Mouse (Mus musculus) heart, adult 9 months (tissue): ENCODE measurements around the gene Fndc3b.

Experiments
- DNase-seq, 2 experiments: peaks; one replicate each; pipeline ENCODE4 v3.0.0; 2022; ENCODE audit warnings: low spot score in 2 of 2

Gene Fndc3b

DNA sequence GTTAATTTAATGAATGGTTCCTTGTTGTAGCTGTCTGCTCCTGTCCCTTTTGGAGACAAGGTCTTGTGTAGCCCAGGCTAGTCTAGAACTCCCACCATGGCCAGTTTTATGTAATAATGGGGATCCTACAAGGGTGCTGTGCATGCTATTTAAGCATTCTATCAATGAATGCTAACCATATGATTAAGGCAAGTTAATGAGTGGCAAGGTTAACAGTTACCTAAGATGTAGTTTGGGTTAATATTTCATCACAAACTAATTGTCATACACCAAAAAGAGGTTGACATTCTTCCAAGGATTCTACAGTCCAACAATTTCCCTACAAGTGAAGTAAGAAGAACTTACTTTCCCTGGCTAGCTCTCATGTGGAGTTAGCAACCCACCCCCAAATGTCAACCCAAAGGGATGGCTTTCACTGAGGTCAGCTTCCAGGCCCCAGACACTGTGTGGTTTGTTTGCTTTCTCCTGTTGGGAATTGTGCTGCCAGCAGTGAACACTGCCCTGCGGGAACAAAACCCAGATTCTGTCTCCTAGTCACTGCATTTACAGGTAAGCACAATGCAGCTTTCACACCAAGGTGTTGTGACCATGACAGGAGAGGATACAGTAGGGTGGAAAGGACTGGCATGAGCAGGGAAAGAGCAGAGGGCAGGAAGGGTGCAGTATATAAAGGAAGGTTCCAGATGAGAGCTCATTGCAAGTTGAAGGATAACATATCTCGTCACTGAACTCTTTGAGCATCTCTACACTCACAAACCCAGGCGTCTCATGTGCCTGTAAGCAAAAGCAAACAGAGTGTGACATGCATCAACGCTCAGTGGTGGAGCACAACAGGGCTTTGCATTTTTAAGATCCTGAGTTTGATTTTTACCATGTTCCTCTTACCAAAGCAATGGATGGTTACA is 153.8 kb downstream of the Fndc3b start:
- no peak for DNase-seq

DNA sequence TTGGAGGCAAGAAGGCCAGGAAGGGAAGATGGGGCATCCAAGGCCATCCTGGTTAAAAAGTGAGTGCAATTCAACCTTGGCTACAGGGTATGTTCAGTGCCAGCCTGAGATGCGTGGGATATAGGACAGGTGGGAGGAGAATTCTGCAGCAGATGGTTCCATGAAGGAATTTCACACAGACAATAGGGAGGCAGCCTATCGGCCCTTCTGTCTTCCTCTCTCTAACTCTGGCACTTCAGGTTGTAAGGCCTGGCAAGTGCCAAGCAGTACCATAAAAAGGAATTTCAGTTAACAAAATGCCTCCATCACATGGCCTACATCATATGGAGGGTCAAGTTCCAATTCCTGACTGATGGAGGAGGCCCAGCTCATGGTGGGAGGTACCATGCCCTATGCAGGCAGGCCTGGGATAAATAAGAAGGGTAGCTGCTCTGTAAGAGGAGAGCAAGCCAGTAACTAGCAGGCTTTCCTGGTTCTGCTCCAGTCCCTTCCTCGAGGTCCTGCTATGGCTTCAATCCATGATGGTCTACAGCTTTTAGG is 155.6 kb downstream of the Fndc3b start:
- DNase-seq = no peak

DNA sequence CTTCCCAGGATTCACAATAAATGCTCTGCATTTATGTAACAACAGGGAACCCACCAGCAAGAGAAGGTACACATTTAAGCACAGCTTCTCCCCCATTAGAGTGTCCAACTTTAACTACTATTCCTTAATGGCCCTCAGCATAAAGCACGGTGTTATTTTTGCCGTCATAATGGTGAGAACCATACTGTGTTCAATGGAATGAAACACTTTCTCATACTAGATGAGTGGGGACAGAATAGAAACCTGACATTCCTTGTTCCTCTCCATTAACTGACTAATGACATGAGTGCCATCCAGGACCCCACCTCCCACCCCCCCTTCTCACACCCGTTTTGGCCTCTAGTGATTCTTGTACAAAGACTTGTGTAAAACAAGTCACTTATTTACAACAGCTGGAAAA is 156.8 kb downstream of the Fndc3b start:
- no peak for DNase-seq

DNA sequence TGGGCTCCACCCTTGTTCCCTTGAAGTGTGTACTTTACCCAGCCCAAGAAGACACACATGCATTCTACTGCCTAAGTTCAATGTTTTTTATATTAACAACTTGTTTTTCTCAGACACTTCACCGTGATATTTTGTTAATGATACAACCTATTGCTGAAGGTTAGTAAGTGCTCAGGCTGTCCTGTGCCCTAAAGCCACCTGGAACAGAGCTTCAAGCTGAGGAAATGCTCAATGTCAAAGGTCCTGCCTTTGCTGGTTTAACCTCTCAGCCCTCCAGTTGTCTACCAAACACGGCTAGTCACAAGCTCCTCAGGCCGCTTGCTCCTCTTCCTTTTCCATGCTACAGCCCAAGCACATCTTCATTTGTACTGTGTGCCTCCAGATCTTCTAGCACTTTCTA is 157.3 kb downstream of the Fndc3b start:
- DNase-seq = no peak

DNA sequence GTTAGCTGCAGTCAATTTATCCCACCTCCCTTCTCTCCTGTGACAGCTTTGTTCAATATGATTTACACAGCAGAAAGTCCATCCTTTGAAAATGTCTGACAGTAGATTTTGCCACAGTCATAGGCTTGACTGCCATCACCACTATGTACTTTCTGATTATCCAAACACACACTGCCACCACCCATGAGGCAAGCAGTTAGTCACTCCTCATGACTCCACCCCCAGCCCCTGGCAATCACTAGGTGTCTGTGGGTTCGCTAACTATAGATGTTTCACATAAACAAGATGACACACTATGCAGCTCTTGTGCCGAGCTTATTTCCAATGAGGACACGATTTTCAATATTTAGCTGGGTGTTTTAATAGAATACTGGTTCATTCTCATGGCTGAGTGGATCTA is 160.1 kb downstream of the Fndc3b start:
- no peak for DNase-seq

DNA sequence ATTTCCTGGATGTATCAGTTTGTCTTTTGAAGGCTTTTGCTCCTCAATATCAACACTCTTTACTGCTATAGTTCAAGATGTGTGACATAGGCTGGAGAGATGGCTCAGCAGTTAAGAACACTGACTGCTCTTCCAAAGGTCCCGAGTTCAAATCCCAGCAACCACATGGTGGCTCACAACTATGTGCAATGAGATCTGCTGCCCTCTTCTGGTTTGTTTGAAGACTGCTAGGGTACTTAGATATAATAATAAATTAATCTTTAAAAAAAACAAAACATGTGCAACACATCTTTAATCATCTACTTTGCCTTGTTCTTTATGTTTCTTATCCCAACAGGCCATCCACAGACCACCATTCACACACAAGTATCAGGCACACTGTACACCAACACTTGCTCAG is 160.7 kb downstream of the Fndc3b start:
- no peak for DNase-seq

DNA sequence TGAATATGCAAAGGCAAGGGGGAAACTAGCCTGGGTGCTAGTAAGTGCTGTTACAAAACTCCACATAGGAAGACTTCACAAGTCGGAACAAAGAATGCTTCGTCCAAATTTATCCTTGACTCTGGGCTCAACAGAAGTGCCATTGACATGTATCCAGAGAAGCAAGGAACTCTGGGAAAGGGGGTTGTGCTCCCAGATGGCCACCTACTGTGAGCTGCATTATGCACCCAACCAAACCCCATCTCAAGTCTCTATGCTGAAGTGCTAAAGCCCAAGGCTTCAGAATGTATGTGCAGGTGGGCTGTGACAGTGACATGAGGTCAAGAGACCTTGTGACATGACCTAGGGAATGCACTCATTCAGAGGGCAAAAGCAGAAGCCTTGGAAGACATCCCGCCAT is 165.5 kb downstream of the Fndc3b start:
- no peak for DNase-seq

DNA sequence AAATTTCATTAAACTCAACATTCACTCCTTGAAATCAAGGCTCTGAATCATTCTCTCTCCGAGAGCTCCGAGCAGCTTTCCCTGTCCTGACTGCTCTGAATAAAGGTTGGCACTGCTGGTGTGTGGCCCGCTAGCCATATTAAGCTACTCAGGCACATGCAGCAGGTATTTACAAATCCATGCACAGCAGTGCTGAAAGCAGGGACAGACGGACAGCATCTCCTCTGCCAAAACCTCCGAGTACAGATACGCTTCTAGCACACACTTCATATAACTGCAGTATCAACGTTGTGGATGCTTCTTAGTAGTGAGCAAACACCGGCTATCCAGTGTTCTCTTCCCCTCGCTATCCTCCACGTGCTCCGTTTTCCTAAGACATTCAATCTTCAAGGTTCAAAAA is 167.0 kb downstream of the Fndc3b start:
- no peak for DNase-seq

DNA sequence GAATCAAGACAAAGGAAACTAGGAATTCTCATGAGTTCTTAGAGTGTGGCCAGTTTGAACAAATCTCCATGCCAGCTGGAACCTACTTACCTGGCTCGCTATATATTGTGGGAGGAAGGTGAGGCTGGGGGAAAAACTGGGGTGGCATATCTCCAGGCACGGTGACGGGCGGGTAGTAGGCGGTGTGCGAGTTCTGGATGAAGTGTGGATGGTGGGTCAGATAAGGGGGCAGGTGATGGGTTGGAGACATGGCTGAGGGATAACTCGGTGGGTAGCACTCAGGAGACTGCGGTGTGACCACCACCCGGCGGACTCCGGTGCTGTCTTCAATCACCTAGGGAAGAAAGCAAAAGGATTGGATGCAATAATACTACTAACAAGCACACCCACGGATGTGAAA is 169.3 kb downstream of the Fndc3b start:
- DNase-seq = no peak

DNA sequence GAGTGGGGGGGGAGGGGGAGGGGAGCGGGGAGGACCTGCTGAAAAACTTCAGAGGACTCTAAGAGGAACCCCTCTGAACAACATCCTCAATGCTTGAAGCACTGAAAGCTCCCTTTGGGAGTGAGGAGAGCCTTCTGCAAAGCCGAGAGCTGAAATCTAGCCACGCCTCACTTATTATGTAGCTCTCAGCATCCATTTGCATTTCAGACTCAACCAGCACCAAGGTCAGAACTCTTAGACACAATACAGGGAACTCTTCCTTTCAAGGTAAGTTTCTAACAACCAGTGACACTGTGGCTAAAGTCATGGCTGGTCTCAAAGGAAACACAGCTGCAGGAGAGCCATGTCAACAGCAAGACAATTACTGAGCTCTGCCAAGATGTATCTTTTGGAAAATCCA is 169.9 kb downstream of the Fndc3b start:
- DNase-seq = no peak

DNA sequence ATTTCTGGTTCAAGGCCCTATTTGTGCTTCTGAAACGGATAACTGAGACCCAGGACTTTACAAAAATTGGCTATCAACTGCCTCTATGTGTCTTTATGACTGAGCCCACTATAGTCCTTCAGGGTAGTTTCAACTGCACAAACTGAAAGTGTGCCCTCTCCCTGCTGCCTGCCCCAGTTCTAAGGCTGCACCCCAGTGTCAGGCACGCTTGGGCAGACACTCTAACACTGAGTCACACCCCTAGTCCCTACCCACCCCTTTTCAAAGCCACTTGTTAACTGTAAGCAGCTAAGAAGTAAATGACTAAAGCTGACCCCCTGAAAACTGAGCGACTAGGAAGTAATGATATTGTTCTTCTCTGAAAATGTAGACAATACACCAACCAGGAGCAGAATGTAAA is 176.9 kb downstream of the Fndc3b start:
- no peak for DNase-seq

DNA sequence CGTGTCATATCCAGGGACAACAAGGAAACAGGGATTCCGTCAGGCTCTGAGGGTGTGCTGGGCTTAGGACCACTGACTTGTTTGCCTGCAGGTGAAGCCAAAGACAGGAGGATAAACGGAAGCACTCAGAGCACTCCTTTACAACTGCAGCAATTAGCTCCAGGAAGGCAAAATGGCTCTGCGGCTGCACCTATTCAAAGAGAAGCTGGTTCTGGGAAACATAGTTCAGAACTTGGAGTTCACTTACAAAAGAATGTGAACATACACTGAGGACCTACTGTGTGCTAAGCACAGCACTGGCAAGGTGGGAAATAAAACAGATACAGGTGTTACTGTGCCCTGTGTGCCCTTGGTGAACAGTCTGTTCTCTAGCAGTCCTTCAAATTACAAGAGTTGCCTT is 177.4 kb downstream of the Fndc3b start:
- DNase-seq = no peak

DNA sequence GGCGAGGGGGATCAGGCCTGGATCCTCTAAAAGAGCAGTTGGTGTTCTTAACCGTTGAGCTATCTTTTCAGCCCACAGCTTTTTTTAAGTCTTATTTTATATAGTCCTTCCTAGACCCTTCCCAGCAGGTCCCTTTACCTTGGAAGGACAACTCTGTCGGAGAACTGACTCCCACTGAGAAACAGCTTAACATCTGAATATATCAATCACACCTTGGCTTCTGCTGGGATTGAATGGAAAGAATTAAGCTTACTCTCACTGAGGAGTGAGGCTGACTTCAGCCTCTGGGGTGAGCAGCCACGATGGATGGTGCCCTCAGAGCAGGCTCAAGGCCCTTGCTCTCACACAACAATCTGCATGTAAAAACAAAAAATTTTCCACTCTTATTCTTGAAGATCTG is 179.1 kb downstream of the Fndc3b start:
- no peak for DNase-seq

DNA sequence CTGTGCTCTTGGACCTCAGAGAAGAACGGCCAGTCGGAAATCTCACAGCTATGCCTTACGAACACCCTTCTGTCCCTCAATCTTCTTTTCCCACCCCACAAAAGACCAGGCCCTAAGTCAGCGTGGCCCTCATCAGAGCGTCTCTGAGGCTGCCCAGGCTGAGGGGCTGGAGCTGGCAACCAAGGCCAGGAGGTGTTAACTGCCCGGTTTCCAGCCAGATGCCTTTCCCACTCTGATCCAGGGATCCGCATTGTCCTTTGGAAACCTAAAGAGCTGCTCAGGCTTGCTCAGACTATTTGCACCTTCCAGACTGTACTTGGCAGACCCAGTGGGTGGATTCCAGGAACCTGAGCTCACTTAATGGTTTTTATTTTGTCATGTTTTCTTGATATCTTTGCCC is 180.7 kb downstream of the Fndc3b start:
- DNase-seq = no peak

DNA sequence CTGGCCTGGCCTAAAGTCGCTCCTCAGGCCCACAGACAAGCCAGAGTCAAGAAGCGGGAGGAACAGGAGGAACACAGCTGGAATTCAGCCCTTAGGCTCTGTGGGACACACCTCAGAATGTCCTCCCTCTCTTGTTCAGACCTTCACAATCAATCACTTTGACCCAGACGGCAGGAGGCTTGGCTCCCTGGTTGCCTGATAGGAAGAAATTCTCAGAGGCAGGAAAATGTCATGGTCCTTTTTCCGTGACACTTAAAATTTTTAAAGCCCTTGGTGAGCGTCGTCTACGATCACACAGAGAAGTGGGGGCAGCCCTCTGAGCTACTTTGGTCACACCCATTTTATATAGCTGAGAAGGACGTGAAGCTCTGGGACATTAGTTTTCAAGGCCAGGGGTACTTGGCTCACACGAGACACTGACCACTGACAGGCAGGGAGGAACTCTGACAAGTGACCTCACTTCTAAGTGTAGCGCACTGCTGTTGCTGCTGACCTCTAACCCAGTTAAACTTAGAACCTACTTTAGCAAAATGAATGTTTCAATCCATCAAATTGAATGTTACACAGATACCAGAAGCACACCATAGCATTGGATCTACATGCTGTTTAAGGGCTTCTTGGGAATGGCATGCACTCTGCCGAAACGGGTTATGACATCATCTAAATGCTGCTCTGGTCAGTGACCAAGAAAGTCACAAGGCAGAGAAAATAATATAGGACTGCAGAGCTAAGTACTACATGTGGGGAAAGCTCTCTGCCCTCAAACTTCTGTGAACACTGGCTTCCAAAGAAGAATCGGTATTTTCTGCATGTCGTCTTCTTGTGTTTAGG is 181.7 kb downstream of the Fndc3b start:
- no peak for DNase-seq

DNA sequence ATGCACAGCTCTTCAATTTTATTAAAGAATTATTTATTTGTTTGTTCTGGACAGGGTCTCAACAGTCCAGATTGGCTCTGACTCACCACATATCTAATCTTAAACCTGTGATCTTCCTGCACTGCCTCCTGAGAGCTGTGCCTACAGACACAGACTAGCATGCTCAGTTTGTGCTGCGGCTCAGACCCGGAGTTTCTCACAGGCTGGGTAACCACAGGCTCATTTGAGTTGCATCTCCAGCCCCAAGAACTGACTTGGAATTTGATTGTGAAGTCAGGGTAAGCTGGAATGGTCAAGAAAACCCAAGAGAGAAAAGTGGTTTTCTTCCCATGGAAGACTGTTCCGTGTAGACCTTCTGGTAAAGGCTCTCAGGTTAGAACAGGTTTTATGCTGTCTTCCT is 184.1 kb downstream of the Fndc3b start:
- DNase-seq = no peak

DNA sequence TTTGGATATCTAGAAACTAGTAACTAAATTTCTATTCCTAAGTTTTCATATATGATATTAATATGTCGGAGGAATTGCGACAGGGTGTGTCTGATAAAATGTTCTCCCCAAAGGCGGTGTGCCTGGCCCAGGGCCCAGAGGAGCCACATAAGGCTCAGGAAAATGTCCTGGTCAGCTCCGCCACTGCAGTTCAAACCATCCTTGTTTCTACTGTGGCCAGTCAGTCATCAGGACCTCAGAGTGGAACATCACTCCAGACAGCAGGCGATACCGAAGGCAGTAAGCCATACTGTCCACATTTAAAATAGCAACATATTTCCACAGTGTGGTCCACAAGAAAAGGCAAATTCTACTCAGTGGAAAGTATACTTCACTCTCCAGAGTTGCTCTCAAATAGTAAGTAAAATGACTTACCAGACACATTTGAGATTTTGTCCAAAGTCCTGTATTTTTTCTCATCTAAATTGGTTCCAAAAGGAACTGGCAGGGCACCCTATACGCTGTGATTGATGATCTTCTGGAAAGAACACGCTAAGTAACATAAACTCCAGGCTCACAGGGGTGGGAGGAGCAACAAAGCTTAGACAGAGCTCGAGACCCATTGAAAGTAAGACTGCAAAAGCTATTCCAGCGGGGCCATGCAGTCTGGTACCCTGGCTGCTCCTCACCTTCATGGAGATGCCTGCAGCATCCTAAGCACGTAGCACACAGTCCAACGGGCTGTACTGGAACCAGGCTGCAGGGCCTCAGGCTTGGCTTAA is 187.8 kb downstream of the Fndc3b start:
- no peak for DNase-seq

DNA sequence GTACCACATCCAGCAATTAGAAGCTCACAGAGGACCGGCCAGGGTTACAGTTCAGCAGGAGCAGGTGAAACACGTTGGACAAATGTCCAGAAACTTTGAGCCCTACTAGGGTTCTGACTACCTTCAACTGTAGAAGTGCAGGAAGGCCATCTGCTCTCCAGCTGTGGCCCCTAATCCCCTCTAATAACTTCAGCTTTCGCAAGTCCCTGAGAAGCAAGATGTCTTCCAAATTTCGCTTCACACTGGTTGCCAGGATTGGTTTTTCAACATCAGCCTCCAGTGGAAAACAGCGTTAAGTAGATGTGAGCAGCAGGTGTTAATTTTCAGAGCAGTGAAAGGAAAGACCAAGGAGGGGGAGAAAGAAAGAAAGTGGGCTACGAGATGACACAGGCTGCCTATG is 190.7 kb downstream of the Fndc3b start:
- peak; percentile 62 to 65 for DNase-seq

DNA sequence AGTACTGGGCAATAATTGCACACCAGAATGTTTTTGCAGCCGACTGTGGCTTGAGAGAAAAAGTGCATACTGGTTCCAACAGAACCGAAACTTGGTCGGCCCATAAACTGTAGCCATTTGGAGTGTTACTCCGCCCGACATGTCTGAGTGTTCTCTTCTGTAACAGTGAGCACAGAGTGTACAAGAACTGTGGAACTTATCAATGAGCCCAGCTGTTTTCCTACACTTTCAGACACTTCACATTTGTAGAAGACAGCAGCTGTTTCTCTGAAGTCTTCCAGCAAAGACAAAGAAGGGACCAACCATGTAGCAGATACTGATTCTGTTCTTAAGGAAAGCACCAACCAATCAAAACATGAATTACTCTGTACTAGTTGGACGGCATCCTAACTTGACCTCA is 191.6 kb downstream of the Fndc3b start:
- peak; percentile 67 to 85 for DNase-seq

DNA sequence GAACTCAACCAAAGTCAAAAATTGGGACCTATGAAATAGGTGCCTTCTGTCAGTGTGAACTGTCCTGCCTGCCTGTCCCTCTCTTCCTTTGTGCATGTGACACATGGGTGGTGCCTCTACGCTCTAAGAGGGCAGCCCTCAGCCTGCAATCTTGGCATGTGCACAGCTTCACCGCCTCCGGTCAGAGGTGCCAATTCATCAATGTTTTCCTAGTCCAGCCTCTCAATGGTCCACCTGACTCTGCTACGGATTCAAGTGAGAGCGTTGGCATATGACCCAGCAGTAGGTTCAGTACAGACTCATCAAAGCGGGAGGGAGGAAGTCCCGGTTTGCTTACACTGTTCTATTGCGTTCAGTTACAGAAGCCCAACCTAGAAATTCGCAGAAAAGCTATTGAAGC is 192.2 kb downstream of the Fndc3b start:
- DNase-seq = peak; percentile 28 to 39

DNA sequence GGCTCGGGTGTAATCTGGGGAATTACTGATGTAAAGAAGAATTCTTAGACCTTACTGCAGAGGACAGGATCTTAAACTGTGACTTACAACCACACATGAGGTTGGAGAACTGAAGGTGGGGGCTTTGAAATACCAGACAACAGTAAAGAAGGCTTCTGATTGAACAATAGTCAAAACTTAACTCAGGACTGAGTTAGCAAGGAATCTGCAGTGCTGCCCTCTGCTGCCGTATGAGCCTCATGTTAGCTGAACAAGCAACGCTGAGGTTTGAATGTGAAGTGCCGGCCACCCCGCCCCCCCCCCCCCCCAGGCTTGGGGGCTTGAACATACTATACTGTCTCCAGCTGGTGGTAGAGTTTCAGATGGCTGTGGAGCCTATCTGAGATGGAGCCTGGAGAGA is 194.6 kb downstream of the Fndc3b start:
- no peak for DNase-seq

DNA sequence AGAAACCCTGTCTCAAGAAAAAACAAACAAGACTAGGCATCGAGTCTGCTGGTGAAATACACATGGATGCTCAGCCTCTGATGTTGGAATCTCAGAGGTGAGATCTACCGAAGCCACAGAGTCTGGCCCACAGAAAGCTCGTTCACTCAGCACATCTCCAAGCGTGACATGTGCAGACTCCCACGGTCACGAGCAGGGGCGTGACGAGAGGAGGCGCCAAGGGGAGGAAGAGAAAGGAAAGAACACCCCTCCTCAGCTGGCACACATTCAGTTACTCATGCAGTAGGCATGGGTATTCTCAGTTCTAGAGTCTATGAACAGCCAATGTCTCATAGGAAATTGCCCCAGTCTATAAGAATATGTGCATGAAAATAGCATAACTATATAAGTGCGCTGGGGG is 199.3 kb downstream of the Fndc3b start:
- no peak for DNase-seq
